Mouse (Mus musculus) urinary bladder, postnatal 4 days (tissue): ENCODE measurements around the gene Sirt4.
"Not testable (repeated sequence)": the region's sequence is repeated elsewhere in the genome, so short reads cannot be mapped to it uniquely, and the experiment has no call there.

Source experiments
- DNase-seq, 2 experiments: peaks; one replicate each; pipeline ENCODE4 v3.0.0; 2021 to 2022; ENCODE audit warnings: low spot score in 2 of 2

The Sirt4 gene

GRCm38 (mm10) chr5:115470766-115471531 lies 13.6 kb downstream of the Sirt4 start:
- DNase-seq, result no peak

- no peak for DNase-seq
Observed at GRCm38 (mm10) chr5:115469791-115470190, 14.7 kb downstream of the Sirt4 start.

GRCm38 (mm10) chr5:115465642-115466420 lies 18.7 kb downstream of the Sirt4 start, which contains the start of gene Pla2g1b:
TSS of gene Pla2g1b (plus strand) at chr5:115466262.
- DNase-seq, result no peak

- no peak for DNase-seq
Observed at GRCm38 (mm10) chr5:115464408-115465115, 20.0 kb downstream of the Sirt4 start.

- DNase-seq, result no peak
Observed at GRCm38 (mm10) chr5:115458918-115459317, 25.6 kb downstream of the Sirt4 start.

- no peak for DNase-seq
Observed at GRCm38 (mm10) chr5:115455838-115456237, 28.7 kb downstream of the Sirt4 start.

GRCm38 (mm10) chr5:115454422-115455090 lies 30.0 kb downstream of the Sirt4 start:
- DNase-seq, result no peak

- DNase-seq, result no peak
Observed at GRCm38 (mm10) chr5:115450410-115451317, 33.9 kb downstream of the Sirt4 start.

- DNase-seq, result no peak
Observed at GRCm38 (mm10) chr5:115449247-115449646, 35.3 kb downstream of the Sirt4 start.

GRCm38 (mm10) chr5:115447108-115447507 lies 37.4 kb downstream of the Sirt4 start:
- DNase-seq, result no peak

GRCm38 (mm10) chr5:115444130-115444529 lies 40.4 kb downstream of the Sirt4 start:
- DNase-seq, result no peak

- not testable (repeated sequence) for DNase-seq
Observed at GRCm38 (mm10) chr5:115442663-115443062, 41.9 kb downstream of the Sirt4 start.

- DNase-seq, result peak; percentile 68 to 81
Observed at GRCm38 (mm10) chr5:115441205-115441849, 43.2 kb downstream of the Sirt4 start.

- DNase-seq, result no peak
Observed at GRCm38 (mm10) chr5:115438667-115439066, 45.9 kb downstream of the Sirt4 start.

- no peak for DNase-seq
Observed at GRCm38 (mm10) chr5:115437945-115438315, 46.6 kb downstream of the Sirt4 start.

GRCm38 (mm10) chr5:115437242-115437944 lies 47.1 kb downstream of the Sirt4 start:
- DNase-seq, result no peak

GRCm38 (mm10) chr5:115436421-115437124 lies 48.0 kb downstream of the Sirt4 start:
- peak; percentile 62 to 68 for DNase-seq

GRCm38 (mm10) chr5:115435755-115436379 lies 48.7 kb downstream of the Sirt4 start:
- DNase-seq, result no peak
